14 mouse cellular contexts compared by ENCODE assay signal in genomic region chr13:56770786-56771185, GRCm38 (mm10). TPM values are rescaled to one million over a fixed set of nuclear protein-coding genes. Genes with fewer than 3 reads are reported as not detected.
DNase-seq lines count a peak whose midpoint lies in the region; ATAC-seq and TF ChIP-seq lines count a peak whose summit lies in the region.
"Had no signal": no experiment of that assay in that cellular context is flagged by ENCODE, and none has a peak within 500 bp of the region (broad histone marks: within the 10 kb centered on the region; RNA-seq: fewer than 3 reads in every experiment).

No protein-coding gene starts in this region.

- 72% methylated on average over 5 of the region's 5 CpGs for WGBS in kidney, adult 2 months
- WGBS in hindbrain, embryonic 15.5 days: 67% methylated on average over 5 of the region's 5 CpGs

- H3K27me3 ChIP-seq in kidney, adult 2 months (replicated peaks; ENCODE audit: control insufficient read depth, insufficient read depth, low read length): no peaks in the 10 kb centered on the region
- H3K27me3 ChIP-seq in hindbrain, embryonic 15.5 days: no peaks in the 10 kb centered on the region
- H3K27me3 ChIP-seq: stomach, embryonic 15.5 days had no signal

- H3K9me3 ChIP-seq in hindbrain, embryonic 15.5 days: no peaks in the 10 kb centered on the region
- H3K9me3 ChIP-seq: heart, embryonic 15.5 days; stomach, embryonic 15.5 days had no signal

- H3K27ac ChIP-seq in kidney, adult 2 months (ENCODE audit: insufficient read depth, low read depth, low read length): no peak overlapping the region
- peak overlapping the region; percentile 55 for H3K27ac ChIP-seq in hindbrain, embryonic 15.5 days (replicated peaks)
- H3K27ac ChIP-seq: heart, embryonic 15.5 days; stomach, embryonic 15.5 days had no signal

- DNase-seq in kidney, adult 2 months: no peak
- DNase-seq in kidney, postnatal 4 days: no peak
- peak; percentile 56 for DNase-seq in thymus, postnatal 4 days
- DNase-seq in thymus, postnatal 0 days (ENCODE audit: low spot score): no peak
- DNase-seq in testis, postnatal 14 days (ENCODE audit: low spot score): peak; percentile 33
- DNase-seq in adrenal gland, adult 8-10 months: no peak
- no peak for DNase-seq in kidney, adult 9 months
- DNase-seq: left cerebral cortex, postnatal 4 days; lung, postnatal 10 days had no signal

- no peak overlapping the region for H3K9ac ChIP-seq in hindbrain, embryonic 15.5 days
- H3K9ac ChIP-seq: heart, embryonic 15.5 days; stomach, embryonic 15.5 days had no signal

- no peaks in the 10 kb centered on the region for H3K4me1 ChIP-seq in kidney, adult 2 months (ENCODE audit: control insufficient read depth, insufficient read depth, low read length)
- peaks cover 34% of the 10 kb centered on the region for H3K4me1 ChIP-seq in hindbrain, embryonic 15.5 days (replicated peaks)

- 0 out of 2 replicates have a peak, but pooled peaks have one; percentile 6 for TF ChIP-seq CTCF in kidney, adult 2 months (conservative IDR thresholded peaks at IDR 0.05; ENCODE audit: insufficient read depth, insufficient read length, low read depth, low read length)

- no peak overlapping the region for H3K4me3 ChIP-seq in kidney, adult 2 months (ENCODE audit: insufficient read depth, low read depth, low read length)
- H3K4me3 ChIP-seq in hindbrain, embryonic 15.5 days: no peak overlapping the region
- H3K4me3 ChIP-seq: heart, embryonic 15.5 days; myocyte; stomach, embryonic 15.5 days had no signal

- ATAC-seq in hindbrain, embryonic 15.5 days (ENCODE audit: low FRiP score, low read depth): no peak

- no peak for TF ChIP-seq POLR2A in kidney, adult 2 months (IDR thresholded peaks at IDR 0.05; ENCODE audit: low read depth, low read length)

- no peak overlapping the region for H3K4me2 ChIP-seq in hindbrain, embryonic 15.5 days
- H3K4me2 ChIP-seq: heart, embryonic 15.5 days; stomach, embryonic 15.5 days had no signal

- H3K36me3 ChIP-seq in kidney, adult 2 months (ENCODE audit: control insufficient read depth, insufficient read depth, low read length): no peaks in the 10 kb centered on the region
- no peaks in the 10 kb centered on the region for H3K36me3 ChIP-seq in hindbrain, embryonic 15.5 days
- H3K36me3 ChIP-seq: heart, embryonic 15.5 days; stomach, embryonic 15.5 days had no signal

RNA-seq across cellular contexts. Expression of gene Gm45623, which starts 17.2 kb away (rescaled TPM):
- polyA plus RNA-seq in kidney, adult 2 months (2012; rRNA removed): 0.06 and 0.08 TPM in 2 replicates
- polyA plus RNA-seq in thymus, postnatal 0 days (2015; fragmentation: Nextera tagmentation; extraction: Ambion mirVana): 0.17 and 0.27 TPM in 2 replicates
- 2.4 and 3.2 TPM in 2 replicates for polyA plus RNA-seq in hindbrain, embryonic 15.5 days (2015; fragmentation: Nextera tagmentation; extraction: Ambion mirVana)
- total RNA-seq in adrenal gland, adult 8-10 months (2022): not detected
- total RNA-seq: ES-E14 had no signal
- polyA plus RNA-seq: heart, embryonic 15.5 days; myocyte had no signal

Comparison
In these comparisons a context has a peak if more than half of its experiments do, and no peak if none do; other contexts are left out.
1. DNase-seq: peak in thymus, postnatal 4 days (single experiment) and testis, postnatal 14 days (single experiment); none in kidney, adult 2 months (single experiment), kidney, postnatal 4 days (0 of 2), thymus, postnatal 0 days (single experiment), adrenal gland, adult 8-10 months (single experiment) and kidney, adult 9 months (single experiment).